In the genomic region with DNA sequence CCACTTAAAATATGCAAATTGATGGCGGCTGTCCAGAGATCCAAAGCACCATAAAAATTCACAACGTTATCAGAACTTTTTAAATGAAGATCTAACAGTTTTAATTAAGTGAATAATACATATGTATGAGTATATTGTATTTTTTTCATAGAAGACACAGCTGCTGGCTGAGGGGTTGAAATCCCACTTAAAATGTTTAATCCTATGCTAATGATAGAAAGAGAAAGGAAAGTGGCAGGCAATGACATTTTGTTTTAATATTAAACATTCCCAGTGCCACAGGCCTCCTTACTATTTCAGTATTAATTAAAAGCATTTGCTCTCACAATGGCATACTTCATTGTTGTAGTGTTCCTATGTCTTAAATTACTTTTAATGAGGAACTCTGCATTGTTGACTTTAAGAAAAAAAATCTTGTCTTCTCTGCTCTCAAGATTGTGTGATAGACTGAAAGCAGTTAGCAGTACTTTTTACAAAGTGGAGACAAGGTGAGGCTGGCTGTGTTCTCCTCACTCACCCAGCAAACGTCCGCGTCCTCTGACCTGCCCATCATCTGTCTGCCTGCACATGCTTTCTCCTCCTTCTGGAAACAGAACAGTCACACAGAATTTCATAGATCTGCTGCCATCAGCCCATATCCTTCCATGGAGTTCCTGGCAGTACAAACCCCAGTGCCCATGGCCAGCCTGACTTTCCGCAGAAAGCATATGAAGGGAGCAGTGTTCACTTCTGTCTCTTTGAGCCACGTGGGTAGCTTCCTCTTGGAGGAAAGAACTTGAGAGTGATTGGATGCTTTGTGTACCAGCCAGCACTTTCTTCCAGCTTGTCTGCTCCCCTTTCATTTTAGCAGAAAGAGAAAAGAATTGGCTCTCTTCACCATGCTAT, we compare ENCODE assay signal across 20 mouse cellular contexts.
DNase-seq lines count a peak whose midpoint lies in the region; ATAC-seq and TF ChIP-seq lines count a peak whose summit lies in the region.
"Had no signal": no experiment of that assay in that cellular context is flagged by ENCODE, and none has a peak within 500 bp of the region (broad histone marks: within the 10 kb centered on the region; RNA-seq: fewer than 3 reads in every experiment).

No protein-coding gene starts in this region.

- no peak overlapping the region for H3K27ac ChIP-seq in forebrain, embryonic 11.5 days (ENCODE audit: low read depth, low read length)
- H3K27ac ChIP-seq in forebrain, embryonic 10.5 days = no peak overlapping the region
- H3K27ac ChIP-seq in forebrain, postnatal 0 days (ENCODE audit: low read depth, low read length) = 0 out of 2 replicates have a peak overlapping the region, but pooled peaks have one; percentile 2
- no peak overlapping the region for H3K27ac ChIP-seq in midbrain, embryonic 16.5 days (ENCODE audit: low read length)
- H3K27ac ChIP-seq: heart, embryonic 10.5 days; intestine, embryonic 15.5 days; liver, embryonic 12.5 days; neural tube, embryonic 13.5 days had no signal

- intact Hi-C loops in left cerebral cortex, postnatal 4 days (cut with DNase I) = no loop called here

- DNase-seq in forebrain, embryonic 11.5 days (ENCODE audit: low spot score) = no peak
- DNase-seq in forebrain, embryonic 10.5 days (ENCODE audit: extremely low spot score, low spot score) = no peak
- DNase-seq in brain, embryonic 18.5 days (ENCODE audit: low read depth, low spot score) = peak; percentile 10
- DNase-seq in forebrain, postnatal 0 days = peak; percentile 48
- DNase-seq in adrenal gland, postnatal 36 days = no peak
- no peak for DNase-seq in left cerebral cortex, postnatal 4 days
- no peak for DNase-seq in adrenal gland, postnatal 10 days
- DNase-seq: adrenal gland, adult 8-10 months; cerebellum, adult 8-10 months; gastrocnemius, postnatal 36 days; heart, postnatal 4 days; layer of hippocampus, postnatal 36 days; lung, embryonic 14.5 days; lung, postnatal 4 days; thymus, postnatal 4 days had no signal

- H3K9me3 ChIP-seq in forebrain, embryonic 11.5 days (ENCODE audit: control insufficient read depth, low read length) = no peaks in the 10 kb centered on the region
- no peaks in the 10 kb centered on the region for H3K9me3 ChIP-seq in forebrain, embryonic 10.5 days
- H3K9me3 ChIP-seq in forebrain, postnatal 0 days (ENCODE audit: low read length) = peaks cover 3% of the 10 kb centered on the region; the same call in 1 of the 2 replicates
- H3K9me3 ChIP-seq in midbrain, embryonic 16.5 days (replicated peaks; ENCODE audit: control insufficient read depth, low read length, poor library complexity, severe bottlenecking) = peaks cover 7% of the 10 kb centered on the region
- H3K9me3 ChIP-seq: heart, embryonic 10.5 days; intestine, embryonic 15.5 days; liver, embryonic 12.5 days; neural tube, embryonic 13.5 days had no signal

- WGBS in forebrain, embryonic 11.5 days = 52% methylated on average over 7 of the region's 7 CpGs
- whole genome bisulfite sequencing in forebrain, embryonic 10.5 days = 71% methylated on average over 7 of the region's 7 CpGs
- WGBS in forebrain, postnatal 0 days = 16% methylated on average over 7 of the region's 7 CpGs
- 29% methylated on average over 7 of the region's 7 CpGs for WGBS in midbrain, embryonic 16.5 days

- H3K4me3 ChIP-seq in forebrain, embryonic 11.5 days (ENCODE audit: low read depth, low read length) = no peak overlapping the region
- H3K4me3 ChIP-seq in forebrain, embryonic 10.5 days = no peak overlapping the region
- no peak overlapping the region for H3K4me3 ChIP-seq in forebrain, postnatal 0 days (ENCODE audit: low read depth, low read length)
- no peak overlapping the region for H3K4me3 ChIP-seq in midbrain, embryonic 16.5 days (ENCODE audit: low read depth, low read length)
- H3K4me3 ChIP-seq: heart, embryonic 10.5 days; intestine, embryonic 15.5 days; liver, embryonic 12.5 days; neural tube, embryonic 13.5 days had no signal

- H3K9ac ChIP-seq in forebrain, embryonic 11.5 days (ENCODE audit: low read length) = no peak overlapping the region
- H3K9ac ChIP-seq in forebrain, postnatal 0 days = no peak overlapping the region
- H3K9ac ChIP-seq in midbrain, embryonic 16.5 days (ENCODE audit: low read depth, low read length) = no peak overlapping the region
- H3K9ac ChIP-seq: intestine, embryonic 15.5 days; liver, embryonic 12.5 days; lung, embryonic 14.5 days; neural tube, embryonic 13.5 days had no signal

- no peak for TF ChIP-seq CTCF in forebrain, postnatal 0 days (IDR thresholded peaks at IDR 0.05; ENCODE audit: low read depth)

- H3K4me2 ChIP-seq in forebrain, embryonic 11.5 days (ENCODE audit: low read depth, low read length, severe bottlenecking) = no peak overlapping the region
- no peak overlapping the region for H3K4me2 ChIP-seq in forebrain, postnatal 0 days (ENCODE audit: low read depth)
- H3K4me2 ChIP-seq in midbrain, embryonic 16.5 days (ENCODE audit: low read length) = no peak overlapping the region
- H3K4me2 ChIP-seq: intestine, embryonic 15.5 days; liver, embryonic 12.5 days; lung, embryonic 14.5 days; neural tube, embryonic 13.5 days had no signal

- peaks cover 3% of the 10 kb centered on the region; the same call in 1 of the 2 replicates for H3K4me1 ChIP-seq in forebrain, embryonic 11.5 days (replicated peaks; ENCODE audit: control insufficient read depth, insufficient read depth, low read length)
- H3K4me1 ChIP-seq in forebrain, embryonic 10.5 days = peaks cover 8% of the 10 kb centered on the region
- no peaks in the 10 kb centered on the region for H3K4me1 ChIP-seq in forebrain, postnatal 0 days (ENCODE audit: insufficient read depth)
- peaks cover 10% of the 10 kb centered on the region for H3K4me1 ChIP-seq in midbrain, embryonic 16.5 days (ENCODE audit: control insufficient read depth, insufficient read depth, low read length)
- H3K4me1 ChIP-seq: heart, embryonic 10.5 days; intestine, embryonic 15.5 days; liver, embryonic 12.5 days; neural tube, embryonic 13.5 days had no signal

- no peaks in the 10 kb centered on the region for H3K36me3 ChIP-seq in forebrain, embryonic 11.5 days (ENCODE audit: control insufficient read depth, insufficient read depth, low read length)
- H3K36me3 ChIP-seq in forebrain, embryonic 10.5 days (replicated peaks) = no peaks in the 10 kb centered on the region
- H3K36me3 ChIP-seq in forebrain, postnatal 0 days (ENCODE audit: insufficient read depth) = no peaks in the 10 kb centered on the region
- H3K36me3 ChIP-seq in midbrain, embryonic 16.5 days (ENCODE audit: control insufficient read depth, insufficient read depth, low read length) = no peaks in the 10 kb centered on the region
- H3K36me3 ChIP-seq: heart, embryonic 10.5 days; intestine, embryonic 15.5 days; liver, embryonic 12.5 days; neural tube, embryonic 13.5 days had no signal

- peak; percentile 47 for ATAC-seq in forebrain, embryonic 11.5 days (replicated peaks; ENCODE audit: low FRiP score)
- peak; percentile 86 for ATAC-seq in forebrain, postnatal 0 days
- ATAC-seq in midbrain, embryonic 16.5 days = peak; percentile 69
- ATAC-seq: intestine, embryonic 15.5 days; liver, embryonic 12.5 days had no signal

- no peaks in the 10 kb centered on the region for H3K27me3 ChIP-seq in forebrain, embryonic 11.5 days (ENCODE audit: control insufficient read depth, insufficient read depth, low read length)
- H3K27me3 ChIP-seq in forebrain, embryonic 10.5 days (ENCODE audit: poor library complexity, severe bottlenecking) = no peaks in the 10 kb centered on the region
- H3K27me3 ChIP-seq in forebrain, postnatal 0 days (ENCODE audit: insufficient read depth, low read length) = no peaks in the 10 kb centered on the region
- no peaks in the 10 kb centered on the region for H3K27me3 ChIP-seq in midbrain, embryonic 16.5 days (ENCODE audit: control insufficient read depth, insufficient read depth, low read depth, low read length)
- H3K27me3 ChIP-seq: intestine, embryonic 15.5 days; liver, embryonic 12.5 days; neural tube, embryonic 13.5 days had no signal

Comparison
In these comparisons a context has a peak if more than half of its experiments do, and no peak if none do; other contexts are left out.
1. DNase-seq: peak in brain, embryonic 18.5 days (single experiment) and forebrain, postnatal 0 days (single experiment); none in forebrain, embryonic 11.5 days (single experiment), forebrain, embryonic 10.5 days (single experiment), adrenal gland, postnatal 36 days (0 of 2), left cerebral cortex, postnatal 4 days (single experiment) and adrenal gland, postnatal 10 days (single experiment).
2. Peak in every context shown above with its lines, with median percentiles within 50 percentile points of each other: ATAC-seq.